Mouse (Mus musculus) embryonic facial prominence, embryonic 12.5 days (tissue): Measurements from ENCODE around the gene Egfl6. TPM values are rescaled to one million over a fixed set of nuclear protein-coding genes. Genes with fewer than 3 reads are reported as not detected.

ENCODE experiments used
- ATAC-seq: fragments of 200-750 bp; cut with Nextera tagmentation; 2 replicates; pipeline ENCODE4 v1.8.0; 2017; ENCODE audit not compliant: insufficient number of reproducible peaks, insufficient read depth, low FRiP score, low TSS enrichment
- H3K27ac ChIP-seq: fragments of 300-500 bp; sonication (generic); 2 replicates; pipeline ENCODE4 v1.5.1; 2016; ENCODE audit warnings: mild to moderate bottlenecking
- H3K27me3 ChIP-seq: fragments of 300-500 bp; sonication (generic); 2 replicates; pipeline ENCODE4 v1.6.1; 2016; ENCODE audit warnings: mild to moderate bottlenecking, moderate library complexity
- H3K36me3 ChIP-seq: fragments of 300-500 bp; sonication (generic); 2 replicates; pipeline ENCODE4 v1.6.1; 2016; ENCODE audit warnings: mild to moderate bottlenecking
- H3K4me1 ChIP-seq: fragments of 300-500 bp; sonication (generic); 2 replicates; pipeline ENCODE4 v1.6.1; 2016
- H3K4me2 ChIP-seq: fragments of 300-500 bp; sonication (generic); replicated peaks from 2 replicates; pipeline ENCODE4 v1.6.1; 2016; ENCODE audit warnings: mild to moderate bottlenecking, moderate library complexity
- H3K4me3 ChIP-seq: fragments of 300-500 bp; sonication (generic); 2 replicates; pipeline ENCODE4 v1.5.1; 2016; ENCODE audit warnings: mild to moderate bottlenecking
- H3K9ac ChIP-seq: fragments of 300-500 bp; sonication (generic); 2 replicates; pipeline ENCODE4 v1.6.1; 2016; ENCODE audit warnings: mild to moderate bottlenecking, moderate library complexity
- H3K9me3 ChIP-seq: fragments of 300-500 bp; sonication (generic); 2 replicates; pipeline ENCODE4 v1.6.1; 2016; ENCODE audit warnings: mild to moderate bottlenecking, moderate library complexity
- WGBS: fragments of 180-500 bp; shearing (Covaris S2); methylation state at CpG from one replicate; pipeline ENCODE4 v1.1.7; 2016; 5-methylcytosine and 5-hydroxymethylcytosine counted together
- polyA plus RNA-seq: library from polyadenylated mRNA; unstranded; fragments of >200 nt; fragmentation: Nextera tagmentation; extraction: Ambion mirVana; gene quantifications from 2 replicates; pipeline ENCODE4 v1.2.1, GENCODE M21; 2016

Gene Egfl6
- 44.7 and 49.8 TPM in 2 replicates for polyA plus RNA-seq

- peak within 1 kb of the TSS; percentile 40 for H3K4me3 ChIP-seq
- peak; percentile 60; the same call in 1 of the 2 replicates for ATAC-seq
- no peaks in the 10 kb centered on the region for H3K36me3 ChIP-seq
- H3K9ac ChIP-seq: peak within 1 kb of the TSS; percentile 33; the same call in 1 of the 2 replicates
- peaks cover 23% of the 10 kb centered on the region for H3K27me3 ChIP-seq
- no peak within 1 kb of the TSS for H3K27ac ChIP-seq
- no peaks in the 10 kb centered on the region for H3K4me1 ChIP-seq
- H3K4me2 ChIP-seq: peak within 1 kb of the TSS; percentile 69
- H3K9me3 ChIP-seq: no peaks in the 10 kb centered on the region
- WGBS: 21% methylated on average over 39 of the region's 39 CpGs
Observed at GRCm38 (mm10) chrX:166584947-166585824, at the start of gene Egfl6. Egfl6 (minus strand) TSS chrX:166585720.

GRCm38 (mm10) chrX:166626866-166627570 lies 41.5 kb upstream of the Egfl6 start:
- no peaks in the 10 kb centered on the region for H3K27me3 ChIP-seq
- no peak for ATAC-seq

GRCm38 (mm10) chrX:166626174-166626573 lies 40.7 kb upstream of the Egfl6 start:
- ATAC-seq: no peak
- no peaks in the 10 kb centered on the region for H3K9me3 ChIP-seq
- no peak overlapping the region for H3K9ac ChIP-seq
- H3K4me2 ChIP-seq: no peak overlapping the region
- peak overlapping the region; percentile 82 for H3K27ac ChIP-seq
- no peaks in the 10 kb centered on the region for H3K4me1 ChIP-seq
- H3K36me3 ChIP-seq: no peaks in the 10 kb centered on the region
- WGBS: 62% methylated on average over 4 of the region's 4 CpGs
- H3K27me3 ChIP-seq: 0 out of 2 replicates have a peak, but pooled peaks cover 6% of the 10 kb centered on the region
- H3K4me3 ChIP-seq: no peak overlapping the region

More at GRCm38 (mm10) chrX:166626866-166627570, 41.5 kb upstream of the Egfl6 start:
- Histone ChIP-seq H3K4me2 (no peak overlapping the region), H3K9me3 (no peaks in the 10 kb centered on the region), H3K4me1 (no peaks in the 10 kb centered on the region), H3K4me3 (no peak overlapping the region), H3K27ac (peak overlapping the region; percentile 82; the same call in 1 of the 2 replicates), H3K36me3 (no peaks in the 10 kb centered on the region), H3K9ac (no peak overlapping the region)
- 49% methylated on average over 3 of the region's 3 CpGs for WGBS

- Histone ChIP-seq H3K27me3 (0 out of 2 replicates have a peak, but pooled peaks cover 15% of the 10 kb centered on the region), H3K27ac (no peak overlapping the region), H3K4me2 (no peak overlapping the region), H3K4me1 (no peaks in the 10 kb centered on the region), H3K36me3 (no peaks in the 10 kb centered on the region), H3K4me3 (no peak overlapping the region), H3K9me3 (no peaks in the 10 kb centered on the region), H3K9ac (no peak overlapping the region)
- no peak for ATAC-seq
- 74% methylated on average over 3 of the region's 3 CpGs for WGBS
Observed at GRCm38 (mm10) chrX:166623176-166623575, 37.7 kb upstream of the Egfl6 start.

- 73% methylated on average over 9 of the region's 9 CpGs for WGBS
- no peak for ATAC-seq
- Histone ChIP-seq H3K4me1 (no peaks in the 10 kb centered on the region), H3K4me3 (no peak overlapping the region), H3K9ac (no peak overlapping the region), H3K4me2 (no peak overlapping the region), H3K27ac (no peak overlapping the region), H3K27me3 (peaks cover 15% of the 10 kb centered on the region; the same call in 1 of the 2 replicates), H3K9me3 (no peaks in the 10 kb centered on the region), H3K36me3 (no peaks in the 10 kb centered on the region)
Observed at GRCm38 (mm10) chrX:166621560-166622301, 36.2 kb upstream of the Egfl6 start.

GRCm38 (mm10) chrX:166620900-166621299 lies 35.4 kb upstream of the Egfl6 start:
- ATAC-seq: no peak
- no peaks in the 10 kb centered on the region for H3K4me1 ChIP-seq
- H3K27me3 ChIP-seq: peaks cover 15% of the 10 kb centered on the region; the same call in 1 of the 2 replicates
- no peak overlapping the region for H3K27ac ChIP-seq
- H3K36me3 ChIP-seq: no peaks in the 10 kb centered on the region
- H3K4me3 ChIP-seq: no peak overlapping the region
- WGBS: 67% methylated on average over 6 of the region's 6 CpGs
- H3K4me2 ChIP-seq: no peak overlapping the region
- no peak overlapping the region for H3K9ac ChIP-seq
- H3K9me3 ChIP-seq: no peaks in the 10 kb centered on the region

GRCm38 (mm10) chrX:166619084-166619483 lies 33.6 kb upstream of the Egfl6 start:
- no peaks in the 10 kb centered on the region for H3K36me3 ChIP-seq
- no peak overlapping the region for H3K27ac ChIP-seq
- 78% methylated on average over 4 of the region's 4 CpGs for WGBS
- H3K4me1 ChIP-seq: no peaks in the 10 kb centered on the region
- no peak overlapping the region for H3K4me2 ChIP-seq
- H3K9me3 ChIP-seq: no peaks in the 10 kb centered on the region
- H3K4me3 ChIP-seq: no peak overlapping the region
- ATAC-seq: no peak
- peaks cover 15% of the 10 kb centered on the region; the same call in 1 of the 2 replicates for H3K27me3 ChIP-seq
- no peak overlapping the region for H3K9ac ChIP-seq

- Histone ChIP-seq H3K4me2 (no peak overlapping the region), H3K36me3 (no peaks in the 10 kb centered on the region), H3K9me3 (no peaks in the 10 kb centered on the region), H3K27ac (0 out of 2 replicates have a peak overlapping the region, but pooled peaks have one; percentile 30), H3K27me3 (peaks cover 13% of the 10 kb centered on the region; the same call in 1 of the 2 replicates), H3K4me1 (no peaks in the 10 kb centered on the region), H3K4me3 (no peak overlapping the region), H3K9ac (no peak overlapping the region)
- 58% methylated on average over 7 of the region's 7 CpGs for WGBS
- ATAC-seq: no peak
Observed at GRCm38 (mm10) chrX:166615191-166615590, 29.7 kb upstream of the Egfl6 start.

- Histone ChIP-seq H3K4me1 (no peaks in the 10 kb centered on the region), H3K9ac (no peak overlapping the region), H3K27ac (peak overlapping the region; percentile 30; the same call in 1 of the 2 replicates), H3K9me3 (no peaks in the 10 kb centered on the region), H3K27me3 (no peaks in the 10 kb centered on the region), H3K4me3 (no peak overlapping the region), H3K4me2 (no peak overlapping the region), H3K36me3 (no peaks in the 10 kb centered on the region)
- ATAC-seq: no peak
- WGBS: 36% methylated on average over 1 of the region's 1 CpGs
Observed at GRCm38 (mm10) chrX:166576111-166576510, 9.4 kb downstream of the Egfl6 start.

- ATAC-seq: no peak
- 88% methylated on average over 6 of the region's 6 CpGs for WGBS
- Histone ChIP-seq H3K4me3 (no peak overlapping the region), H3K4me1 (0 out of 2 replicates have a peak, but pooled peaks cover 3% of the 10 kb centered on the region), H3K9ac (no peak overlapping the region), H3K36me3 (no peaks in the 10 kb centered on the region), H3K4me2 (no peak overlapping the region), H3K27me3 (no peaks in the 10 kb centered on the region), H3K27ac (no peak overlapping the region), H3K9me3 (no peaks in the 10 kb centered on the region)
Observed at GRCm38 (mm10) chrX:166565983-166566382, 19.5 kb downstream of the Egfl6 start.

- ATAC-seq: no peak
Observed at GRCm38 (mm10) chrX:166565401-166565800, 20.1 kb downstream of the Egfl6 start.

More at GRCm38 (mm10) chrX:166565401-166565800, 20.1 kb downstream of the Egfl6 start:
- no peak overlapping the region for H3K4me3 ChIP-seq
- no peak overlapping the region for H3K4me2 ChIP-seq
- H3K27ac ChIP-seq: peak overlapping the region; percentile 63; the same call in 1 of the 2 replicates
- 0 out of 2 replicates have a peak, but pooled peaks cover 3% of the 10 kb centered on the region for H3K4me1 ChIP-seq
- H3K27me3 ChIP-seq: no peaks in the 10 kb centered on the region
- no peak overlapping the region for H3K9ac ChIP-seq
- no peaks in the 10 kb centered on the region for H3K36me3 ChIP-seq
- 56% methylated on average over 5 of the region's 5 CpGs for WGBS
- H3K9me3 ChIP-seq: no peaks in the 10 kb centered on the region
